Mouse (Mus musculus) 3T3-L1 (cell line): ENCODE results near the gene Cyp4v3.

Experiments used
- DNase-seq: peaks from one replicate; pipeline ENCODE4 v3.0.0-alpha.2; 2015; ENCODE audit warnings: low read depth, low spot score

Gene Cyp4v3

DNA sequence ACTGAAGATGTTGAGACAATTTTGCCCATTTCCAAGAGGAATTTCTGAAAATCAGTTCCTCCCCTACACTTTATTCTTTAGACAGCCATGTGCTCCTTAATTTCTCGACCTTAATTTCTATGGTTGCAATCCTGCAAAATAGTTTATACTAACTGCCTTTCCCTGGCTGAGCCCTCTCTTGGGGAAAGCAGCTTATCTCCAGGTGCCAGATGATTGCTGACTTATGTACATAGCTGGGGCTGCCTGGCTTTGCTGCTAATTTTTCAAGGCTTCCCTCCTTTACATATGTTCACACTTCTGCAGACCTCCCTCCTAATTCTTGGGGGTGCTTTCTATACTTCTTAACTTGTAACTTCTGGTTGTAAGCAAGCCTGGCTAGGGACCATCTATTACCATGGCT lies 12.1 kb downstream of the Cyp4v3 start:
- no peak for DNase-seq

DNA sequence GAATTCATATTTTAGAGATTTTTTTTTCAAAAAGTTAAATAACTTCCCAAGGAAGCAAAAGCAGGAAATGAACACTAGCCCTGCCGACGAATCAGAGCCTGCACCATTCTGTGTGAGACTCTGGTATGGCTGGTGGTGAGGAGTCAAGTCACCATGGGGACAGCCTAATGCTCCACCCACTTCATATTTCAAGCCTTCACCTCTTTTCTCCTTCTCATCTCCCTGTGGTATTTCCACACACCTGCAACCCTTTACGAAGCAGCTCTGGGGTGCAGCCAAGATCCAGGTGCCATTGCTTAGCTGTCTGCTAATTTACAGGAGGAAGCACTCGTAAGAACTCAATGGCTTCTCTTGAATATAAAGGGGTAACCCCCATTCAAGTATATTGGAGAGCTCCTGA lies 22.0 kb downstream of the Cyp4v3 start:
- no peak for DNase-seq

DNA sequence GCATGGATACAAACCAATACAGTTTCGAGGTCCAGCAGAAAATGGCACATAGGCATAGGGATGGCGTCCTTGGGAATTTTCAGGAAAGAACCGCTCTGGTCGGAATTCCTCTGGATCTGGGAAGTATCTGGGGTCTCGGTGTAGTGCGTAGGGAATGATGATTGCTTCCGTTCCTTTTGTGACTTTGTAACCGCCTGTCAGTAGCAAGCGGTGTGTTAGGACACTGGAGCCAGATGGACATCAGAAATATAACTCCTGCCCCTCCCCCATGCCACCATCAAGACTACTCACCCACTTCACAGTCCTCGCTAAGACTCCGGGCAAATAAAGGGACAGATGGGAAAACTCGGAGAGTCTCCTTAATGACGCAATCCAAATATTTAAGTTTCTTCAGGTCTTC lies 24.6 kb downstream of the Cyp4v3 start, which contains the start of gene Gm45753:
Gene Gm45753, minus strand, starts transcription at position 101 of the 400 bp plus-strand sequence.
- DNase-seq, result no peak

DNA sequence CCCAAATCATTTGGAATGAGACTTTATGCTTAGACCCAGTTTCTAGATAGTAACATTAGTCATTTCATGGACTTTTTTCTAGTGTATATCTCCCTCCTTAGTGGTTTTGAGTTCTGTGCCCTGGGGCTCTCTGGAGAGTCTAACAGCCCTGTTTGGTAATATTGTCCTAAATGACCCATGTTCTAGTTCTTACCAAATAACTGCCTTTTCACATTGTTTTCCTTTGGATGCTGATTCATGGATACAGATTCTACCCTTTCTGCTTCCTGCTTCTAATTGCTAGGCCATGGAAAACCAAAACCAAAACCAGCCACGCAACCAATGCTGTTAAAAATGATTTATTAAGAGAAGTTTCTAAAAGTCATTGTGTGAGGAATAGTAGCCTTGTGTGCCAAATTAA lies 27.5 kb downstream of the Cyp4v3 start:
- peak; percentile 34 for DNase-seq

- DNase-seq, result no peak
These were observed 28.7 kb downstream of the Cyp4v3 start for GRCm38 (mm10) chr8:45304354-45304753.

- no peak for DNase-seq
These were observed 30.6 kb downstream of the Cyp4v3 start for GRCm38 (mm10) chr8:45302390-45302789.

DNA sequence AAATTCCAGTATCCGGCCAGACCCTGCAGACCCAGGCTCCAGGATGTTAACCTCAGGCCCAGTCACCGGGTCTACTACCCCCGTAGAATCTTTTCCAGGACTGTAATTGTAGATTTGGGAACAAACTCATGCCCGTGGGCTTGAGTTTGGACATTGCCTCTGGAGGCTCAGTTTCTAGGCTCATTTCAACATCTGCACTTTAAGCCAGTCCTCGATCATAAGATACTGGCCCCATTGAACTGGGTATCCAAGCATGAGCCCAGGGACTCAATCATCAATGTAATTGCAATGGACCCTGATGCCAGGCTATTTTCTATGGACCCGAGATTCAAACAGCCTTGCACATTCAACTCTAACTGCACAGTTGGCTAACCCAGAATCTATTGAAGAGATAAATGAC lies 37.7 kb downstream of the Cyp4v3 start:
- no peak for DNase-seq

DNA sequence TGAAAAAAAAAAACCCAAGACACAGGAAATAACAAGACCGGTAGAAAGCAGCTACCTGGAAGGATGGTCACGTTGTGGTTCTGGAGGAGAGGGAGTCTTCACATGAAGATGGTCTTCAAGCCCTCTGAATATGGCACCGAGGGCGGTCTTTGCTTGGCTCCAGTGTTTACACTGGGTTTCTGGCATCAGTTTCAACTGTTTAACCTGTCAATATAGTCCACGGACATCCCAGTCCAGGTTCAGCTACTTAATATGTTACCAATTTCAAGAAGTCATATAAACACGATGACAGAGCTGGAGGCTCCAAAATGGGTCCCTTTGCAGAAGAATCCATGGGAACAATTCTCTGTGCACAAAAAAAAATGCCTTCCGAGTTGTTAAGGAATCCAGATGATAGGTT lies 38.3 kb downstream of the Cyp4v3 start, which contains the start of gene Klkb1:
Gene Klkb1, minus strand, starts transcription at position 173 of the 400 bp plus-strand sequence.
- no peak for DNase-seq

GRCm38 (mm10) chr8:45291790-45292189 lies 41.2 kb downstream of the Cyp4v3 start:
- DNase-seq, result no peak

GRCm38 (mm10) chr8:45281630-45282029 lies 51.4 kb downstream of the Cyp4v3 start:
- no peak for DNase-seq

DNA sequence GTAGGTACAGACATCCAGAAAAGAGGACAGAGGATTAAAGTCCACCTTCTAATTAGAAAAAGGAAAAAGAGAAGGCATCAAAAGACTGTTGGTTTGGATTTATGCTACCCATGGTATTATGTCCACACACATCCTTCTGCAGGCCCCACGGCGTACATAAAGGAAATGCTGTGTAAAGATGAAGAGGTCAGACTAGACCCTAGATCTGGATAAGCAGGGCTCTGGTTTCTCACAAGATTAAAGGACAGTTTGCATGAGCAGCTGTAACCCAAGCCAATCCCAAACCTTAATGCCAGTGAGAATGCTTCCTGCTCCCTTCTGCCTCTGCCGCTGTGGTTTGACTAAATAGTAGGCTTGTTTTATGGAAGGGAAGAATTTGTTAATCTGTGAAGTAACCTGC lies 55.6 kb downstream of the Cyp4v3 start:
- DNase-seq, result no peak

GRCm38 (mm10) chr8:45274317-45274716 lies 58.7 kb downstream of the Cyp4v3 start:
- no peak for DNase-seq

DNA sequence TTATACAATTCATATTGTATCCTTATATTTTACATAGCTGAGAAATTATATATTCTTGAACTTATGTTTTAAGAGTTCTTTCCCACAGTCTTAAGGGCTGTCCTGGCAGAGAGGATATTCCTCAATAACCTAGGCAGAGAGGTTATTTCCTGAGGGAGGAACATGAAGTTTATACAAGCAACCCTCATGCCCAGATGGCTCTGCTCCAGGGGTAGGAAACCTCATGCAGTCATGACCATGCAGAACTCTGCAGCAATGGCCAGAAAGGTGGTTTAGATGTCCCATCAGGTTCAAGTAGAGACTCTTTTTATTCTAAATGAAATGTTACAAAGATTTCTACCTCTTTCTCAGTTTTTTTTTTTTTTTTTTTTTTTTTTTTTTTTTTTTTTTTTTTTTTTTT lies 64.0 kb downstream of the Cyp4v3 start:
- DNase-seq, result no peak

GRCm38 (mm10) chr8:45268485-45268884 lies 64.5 kb downstream of the Cyp4v3 start:
- DNase-seq, result peak; percentile 20

GRCm38 (mm10) chr8:45267611-45268391 lies 65.2 kb downstream of the Cyp4v3 start:
- DNase-seq, result peak; percentile 46

DNA sequence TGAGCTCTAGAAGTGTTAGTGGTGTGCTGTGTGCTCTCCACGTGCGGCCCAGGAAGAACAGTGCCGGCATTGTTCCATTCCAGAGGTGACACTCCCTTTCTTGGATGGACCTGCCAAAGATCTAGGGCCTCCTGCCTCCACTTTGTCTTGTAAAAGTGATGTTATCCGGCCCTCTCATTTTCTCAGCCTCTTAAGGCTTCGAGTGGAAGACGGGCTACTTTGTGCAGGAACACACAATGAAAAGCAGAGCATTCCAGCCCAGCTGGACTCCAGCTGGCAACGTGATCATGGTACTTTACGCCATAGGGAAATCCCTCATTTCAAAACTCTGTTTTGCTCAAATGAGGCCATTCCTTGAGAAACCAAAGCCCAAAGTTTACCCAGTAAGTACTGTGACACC lies 66.0 kb downstream of the Cyp4v3 start:
- no peak for DNase-seq

DNA sequence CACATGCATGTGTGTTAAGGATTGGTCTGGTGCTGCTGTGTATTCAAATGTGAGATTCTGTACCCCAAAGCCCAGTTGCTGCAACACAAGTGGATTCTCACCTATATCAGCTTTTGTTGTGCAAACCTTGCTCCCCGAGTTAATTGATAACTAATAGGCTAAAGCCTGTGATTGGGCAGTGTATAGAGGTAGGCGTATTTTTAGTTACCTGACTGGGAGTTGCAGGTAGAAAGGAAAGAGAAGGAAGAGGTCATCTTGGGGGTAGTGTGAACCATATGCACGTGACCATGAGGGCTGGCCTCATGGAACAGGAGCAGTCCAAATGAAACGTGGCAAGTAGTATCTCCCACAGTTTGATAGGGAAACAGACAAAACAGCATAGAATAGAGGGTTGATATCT lies 68.1 kb downstream of the Cyp4v3 start:
- no peak for DNase-seq

DNA sequence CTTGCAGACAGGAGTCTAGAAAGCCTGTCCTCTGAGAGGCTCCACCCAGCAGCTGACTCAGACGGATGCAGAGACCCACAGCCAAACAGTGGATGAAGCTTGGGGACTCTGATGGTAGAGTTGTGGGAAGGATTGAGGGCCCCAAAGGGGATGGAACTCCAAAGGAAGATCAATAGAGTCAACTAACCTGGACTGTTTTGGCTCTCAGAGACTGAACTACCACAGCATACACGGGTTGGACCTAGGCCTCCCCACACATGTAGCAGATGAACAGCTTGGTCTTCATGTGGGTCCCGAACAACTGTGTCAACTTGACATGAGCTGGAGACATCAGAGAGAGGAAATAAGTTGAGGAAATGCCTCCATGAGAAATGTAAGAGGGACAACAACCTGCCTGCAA lies 70.2 kb downstream of the Cyp4v3 start:
- DNase-seq, result no peak

DNA sequence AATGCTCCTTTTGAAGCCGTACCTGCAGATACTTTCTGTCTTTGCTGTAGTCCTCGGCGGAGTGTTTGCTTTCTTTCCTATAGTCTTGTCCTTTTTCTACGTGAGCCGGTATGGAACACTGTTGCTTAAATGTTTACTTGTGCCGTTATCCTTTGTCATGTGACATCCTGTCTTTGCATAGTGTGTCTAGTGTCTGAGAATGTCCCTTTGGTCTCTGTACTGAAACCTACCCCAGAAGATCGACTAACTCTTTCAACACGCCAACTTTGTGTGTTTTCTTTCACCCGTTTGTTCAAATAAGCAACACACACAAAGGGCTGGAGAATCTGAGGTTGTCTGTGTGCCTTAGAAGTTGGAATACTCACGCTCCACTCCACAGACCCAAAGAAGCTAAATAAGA lies 71.1 kb downstream of the Cyp4v3 start, which contains the start of gene F11:
Gene F11, minus strand, starts transcription at position 112 of the 400 bp plus-strand sequence.
- DNase-seq, result no peak

- peak; percentile 49 for DNase-seq
These were observed 74.6 kb downstream of the Cyp4v3 start for GRCm38 (mm10) chr8:45258421-45258820.

DNA sequence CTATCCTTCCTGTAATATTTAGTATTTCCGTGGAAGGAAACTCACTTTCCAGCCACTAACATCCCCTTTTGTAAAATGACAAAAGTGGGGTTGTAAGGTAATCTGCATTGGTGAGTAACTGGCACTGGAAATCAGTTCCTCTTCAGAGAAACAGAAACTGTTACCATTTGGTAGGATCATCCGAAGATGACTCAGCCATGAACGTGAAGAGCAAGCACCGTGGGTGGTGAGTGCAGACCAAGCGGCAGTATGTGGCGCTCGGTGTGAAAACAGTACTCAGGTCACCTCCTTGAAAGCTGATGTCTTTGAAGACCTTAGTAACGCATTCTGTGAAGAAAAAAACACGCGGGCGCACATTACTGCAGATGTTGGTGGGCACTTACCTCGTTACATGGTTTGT lies 78.0 kb downstream of the Cyp4v3 start:
- no peak for DNase-seq
